Mouse (Mus musculus) thymus, postnatal 10 days (tissue): ENCODE data around the gene Aldh1l1.
A peak's percentile ranks its signal among the peaks of the same experiment; 100 is the strongest.

Experiments
- DNase-seq, 2 experiments: peaks; one replicate each; pipeline ENCODE4 v3.0.0; 2021; ENCODE audit warnings: low spot score in 2 of 2

Gene Aldh1l1

DNA sequence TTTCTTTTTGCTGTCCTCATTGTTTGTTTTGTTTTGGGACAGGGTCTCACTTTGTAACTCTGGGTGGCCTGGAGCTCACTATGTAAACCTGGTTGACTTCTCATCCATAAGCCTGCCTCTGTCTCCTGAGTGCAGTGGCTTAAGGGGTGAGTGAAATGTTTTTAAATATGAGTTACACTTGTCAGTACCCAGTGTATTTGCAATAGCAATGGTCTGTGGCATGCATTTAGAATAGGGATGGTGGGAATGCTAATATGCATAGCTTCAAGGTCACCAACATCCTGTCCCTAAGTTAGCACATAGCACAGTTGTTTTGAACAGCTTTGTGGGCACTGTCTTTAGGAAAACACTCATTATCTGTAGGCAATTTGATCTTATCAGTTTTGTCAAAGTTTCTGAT is 21.2 kb downstream of the Aldh1l1 start:
- DNase-seq: no peak

DNA sequence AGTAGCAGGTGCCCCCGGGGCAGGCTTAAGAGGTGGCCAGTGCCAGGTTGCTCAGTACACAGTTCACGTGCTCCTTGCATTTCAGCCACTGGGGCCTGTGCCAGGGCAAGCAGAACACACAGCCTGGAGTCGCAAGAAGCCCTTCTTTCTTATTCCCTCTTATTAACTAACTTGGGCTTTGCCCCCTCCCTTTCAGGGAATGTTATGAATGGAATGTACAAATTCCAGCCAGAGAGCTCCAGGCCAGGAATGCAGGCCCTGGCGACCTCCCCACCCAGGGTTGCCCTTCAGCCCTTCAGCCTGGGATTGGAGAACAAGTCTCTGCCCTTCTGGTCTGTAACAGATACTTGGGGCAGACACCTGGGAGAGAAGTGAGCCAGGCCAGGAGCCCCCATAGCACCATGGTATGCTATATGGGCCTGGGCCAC is 22.0 kb downstream of the Aldh1l1 start:
- DNase-seq: no peak

DNA sequence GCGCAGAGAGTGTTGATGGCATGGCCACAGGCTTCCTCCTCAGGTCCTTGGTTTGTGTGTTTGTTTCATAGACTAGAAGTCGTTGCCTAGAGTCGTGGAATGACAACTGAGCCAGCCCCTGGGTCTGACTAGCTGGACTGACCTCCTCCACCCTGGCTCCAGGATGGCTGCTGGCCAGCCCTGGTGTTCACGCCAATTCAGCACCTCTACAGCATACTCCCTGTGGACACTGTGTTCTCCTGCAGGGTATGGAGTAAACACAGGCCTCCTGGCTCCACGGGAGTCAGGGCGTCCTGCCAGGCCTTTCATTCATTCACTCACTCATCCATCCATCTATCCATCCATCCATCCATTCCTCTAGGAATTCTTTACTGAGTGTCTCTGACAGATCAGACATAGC is 22.9 kb downstream of the Aldh1l1 start:
- no peak for DNase-seq

DNA sequence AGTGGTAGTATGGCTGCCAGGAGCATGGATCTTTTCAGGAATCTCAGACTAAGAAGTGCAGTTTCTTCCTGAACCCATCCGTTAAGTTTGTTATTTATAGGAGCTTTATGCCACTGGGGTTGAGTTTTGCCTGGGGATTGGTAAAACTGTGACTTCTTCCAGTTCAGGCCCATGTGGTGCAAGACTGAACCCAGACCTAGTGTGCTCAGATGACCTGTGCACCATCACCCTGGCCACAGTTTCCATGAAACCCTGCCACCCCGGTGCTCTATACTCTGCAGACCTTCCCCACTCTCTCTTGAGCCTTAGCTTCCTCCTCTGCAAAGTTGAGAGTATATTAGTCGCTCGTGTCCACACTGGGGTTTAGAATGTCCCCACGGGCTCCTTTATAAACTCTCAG is 26.2 kb downstream of the Aldh1l1 start:
- no peak for DNase-seq

DNA sequence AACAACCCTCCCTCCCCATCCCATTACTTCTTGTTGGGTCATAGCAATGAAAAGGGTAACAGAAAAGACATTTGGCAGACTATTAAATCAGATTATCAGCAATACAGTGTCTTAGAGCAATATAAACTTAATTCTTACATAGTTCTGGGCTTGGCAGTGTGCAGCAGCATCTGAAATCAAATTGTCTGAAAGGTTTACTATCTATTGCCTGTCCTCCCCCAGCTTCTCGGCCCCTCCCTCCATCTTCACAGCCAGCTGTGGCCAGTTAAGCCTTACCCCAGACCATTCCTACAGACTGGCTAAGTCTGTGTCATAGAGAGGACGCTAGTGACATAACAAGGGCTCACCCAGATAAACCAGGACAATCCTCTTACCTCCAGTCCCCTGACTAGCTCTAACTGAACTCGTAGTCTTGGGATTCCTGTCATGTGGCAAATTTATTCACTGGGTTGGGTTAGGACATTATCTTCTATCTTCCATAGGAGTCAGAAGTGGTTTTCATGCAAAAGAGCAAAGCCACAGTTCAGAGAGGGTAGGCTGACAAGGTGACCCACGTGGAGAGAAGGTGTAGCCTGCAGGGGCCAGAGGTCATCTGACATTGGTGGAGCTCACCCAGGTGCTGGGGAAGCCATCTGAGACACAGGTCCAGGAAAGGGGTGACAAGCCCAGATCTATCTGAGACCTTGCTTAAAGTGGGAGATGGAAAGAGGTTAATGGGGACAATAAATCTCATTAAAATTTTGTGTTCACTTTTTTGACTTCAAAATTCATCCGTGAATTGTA is 27.0 kb downstream of the Aldh1l1 start:
- no peak for DNase-seq

DNA sequence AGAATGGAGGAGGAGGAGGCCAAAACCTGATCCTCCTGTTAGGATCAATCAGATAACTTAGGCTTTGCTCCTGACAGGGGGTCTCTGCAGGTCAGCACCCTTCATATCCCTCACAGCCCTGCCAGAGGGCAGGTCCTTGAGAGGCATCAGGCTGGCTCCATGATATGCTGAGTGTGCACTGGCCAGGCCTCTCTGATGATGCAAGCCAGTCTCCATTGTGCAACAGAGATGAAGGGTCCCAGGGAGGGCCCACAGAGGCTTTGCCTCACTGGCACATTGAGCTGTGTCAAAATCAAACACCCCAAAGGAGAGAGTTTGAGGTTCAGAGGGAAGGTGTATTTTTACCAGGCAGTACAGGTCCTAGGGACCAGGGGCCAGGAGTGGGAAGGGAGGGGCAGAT is 28.1 kb downstream of the Aldh1l1 start:
- no peak for DNase-seq

DNA sequence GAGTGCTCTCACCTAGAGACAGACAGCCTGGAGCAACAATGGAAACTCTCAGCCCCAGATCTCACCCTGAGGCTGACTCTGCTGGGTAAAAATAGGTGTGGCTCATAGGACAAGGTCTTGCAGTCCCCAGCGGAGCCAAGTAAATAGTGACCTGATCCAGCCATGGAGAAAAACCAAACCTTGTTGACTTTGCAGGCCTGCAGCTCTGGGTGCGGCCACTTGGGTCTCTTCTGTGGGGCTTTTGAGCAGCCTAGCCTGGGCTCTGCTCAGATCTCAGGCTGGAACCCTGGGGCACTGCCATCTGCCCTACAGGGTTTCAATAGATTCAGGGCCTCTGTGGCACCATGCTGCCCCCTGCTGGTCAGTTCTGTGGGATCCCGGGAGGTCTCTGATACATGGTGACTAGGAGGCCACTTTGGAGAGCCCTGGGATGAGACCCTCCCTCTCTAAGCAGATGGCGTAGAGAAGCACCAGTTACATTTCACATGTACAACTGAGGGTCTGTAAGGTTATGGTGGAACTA is 28.7 kb downstream of the Aldh1l1 start:
- DNase-seq: peak; percentile 23 to 61

DNA sequence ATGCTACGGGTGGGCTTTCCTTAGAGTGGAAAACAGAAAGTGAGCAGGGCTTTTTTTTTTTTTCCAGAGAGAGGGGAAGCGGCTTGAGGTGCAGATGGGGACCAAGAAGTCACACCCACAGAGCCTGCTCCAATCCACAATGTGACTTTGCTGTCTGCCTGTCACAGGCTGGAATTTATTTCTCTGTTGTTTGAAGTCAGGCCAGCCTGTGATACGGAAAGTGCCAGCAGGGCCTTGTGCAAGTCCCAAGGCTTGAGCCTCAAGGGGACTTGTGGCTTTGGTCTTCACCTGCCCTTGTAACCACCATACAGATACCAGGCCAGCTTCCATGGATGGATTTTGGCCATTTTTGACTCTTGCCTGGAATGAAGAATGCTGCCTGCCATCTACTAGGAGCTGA is 32.7 kb downstream of the Aldh1l1 start:
- no peak for DNase-seq

DNA sequence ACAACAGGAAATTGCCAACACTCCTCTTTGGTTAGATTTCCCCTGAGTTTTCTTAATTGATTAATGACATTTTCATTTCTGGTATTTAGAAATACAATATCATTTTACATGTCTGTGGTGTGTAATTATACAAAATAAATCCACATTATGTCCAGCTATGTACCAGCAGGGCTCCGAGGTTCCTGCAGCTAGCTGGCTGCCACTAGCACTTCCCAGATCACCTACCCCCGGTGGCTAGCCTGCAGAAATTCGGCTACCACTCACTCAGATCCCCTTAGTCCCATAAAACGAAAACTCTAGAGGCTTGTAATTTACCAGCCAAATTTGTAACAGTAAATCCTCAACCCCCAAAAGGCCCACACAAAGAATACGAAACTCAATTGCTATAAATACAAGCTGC is 33.1 kb downstream of the Aldh1l1 start:
- no peak for DNase-seq

DNA sequence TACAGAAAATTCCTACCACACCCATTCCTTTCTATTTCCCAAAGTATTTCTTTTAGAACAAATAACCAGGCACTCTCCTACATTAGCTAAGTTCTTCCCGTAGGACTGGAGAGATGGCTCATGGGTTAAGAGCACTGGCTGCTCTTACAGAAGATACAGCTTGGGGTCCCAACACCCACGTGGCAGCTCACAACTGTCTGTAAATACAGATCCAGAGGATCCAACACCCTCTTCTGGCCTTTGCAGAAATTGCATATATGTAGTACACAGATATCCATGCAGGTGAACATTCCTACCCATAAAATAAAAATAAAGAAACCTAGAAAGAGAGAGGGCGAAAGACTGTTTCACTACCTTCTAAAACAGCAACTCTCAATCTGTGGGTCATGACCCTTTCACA is 40.2 kb downstream of the Aldh1l1 start:
- DNase-seq: no peak

DNA sequence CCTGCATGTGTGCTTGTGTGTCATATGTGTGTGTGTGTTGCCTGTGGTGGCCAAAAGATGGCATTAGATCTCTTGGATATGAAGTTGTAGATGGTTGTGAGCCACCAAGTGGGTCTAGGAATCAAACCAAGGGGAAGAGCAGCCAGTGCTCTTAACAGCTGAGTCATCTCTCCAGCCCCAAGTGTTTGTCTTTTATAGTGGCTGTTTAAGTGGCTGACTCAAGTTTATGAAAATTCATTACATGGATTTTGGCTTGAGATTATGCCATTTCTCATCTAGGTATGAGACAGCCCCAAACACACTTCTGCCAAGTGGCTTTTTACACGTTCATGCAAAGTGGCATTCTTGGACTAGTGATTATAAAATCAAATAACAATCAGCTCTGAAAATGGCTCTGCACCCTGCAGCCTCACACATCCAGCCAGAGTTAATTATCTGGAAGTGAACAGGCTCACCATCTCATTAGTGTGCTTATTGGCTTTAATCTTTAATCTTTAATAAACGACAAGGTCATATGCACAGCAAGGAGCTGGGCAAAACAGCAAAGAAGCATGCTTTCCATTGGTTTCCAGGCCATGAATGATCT is 43.3 kb downstream of the Aldh1l1 start:
- no peak for DNase-seq

DNA sequence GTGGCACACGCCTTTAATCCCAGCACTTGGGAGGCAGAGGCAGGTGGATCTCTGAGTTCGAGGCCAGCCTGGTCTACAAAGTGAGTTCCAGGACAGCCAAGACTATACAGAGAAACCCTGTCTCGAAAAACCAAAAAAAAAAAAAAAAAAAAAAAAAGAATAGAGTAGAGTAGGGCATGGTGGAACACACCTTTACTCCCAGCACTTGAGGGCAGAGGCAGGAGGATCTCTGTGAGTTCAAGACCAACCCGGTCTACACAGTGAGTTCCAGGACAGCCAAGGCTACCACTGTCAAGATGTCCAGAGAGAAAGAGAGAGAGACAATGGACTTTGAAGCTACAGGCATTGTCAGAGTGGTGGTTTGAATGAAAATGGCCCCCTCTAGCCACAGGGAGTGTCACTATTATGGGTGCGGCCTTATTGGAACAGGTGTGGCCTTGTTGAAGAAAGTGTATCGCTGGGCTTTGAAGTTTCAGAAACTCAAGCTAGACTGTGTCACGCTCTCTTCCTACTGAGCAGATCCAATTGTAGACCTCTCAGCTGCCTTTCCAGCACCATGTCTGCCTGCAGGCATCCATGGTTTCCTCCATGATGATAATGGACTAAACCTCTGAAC is 46.5 kb downstream of the Aldh1l1 start:
- no peak for DNase-seq

DNA sequence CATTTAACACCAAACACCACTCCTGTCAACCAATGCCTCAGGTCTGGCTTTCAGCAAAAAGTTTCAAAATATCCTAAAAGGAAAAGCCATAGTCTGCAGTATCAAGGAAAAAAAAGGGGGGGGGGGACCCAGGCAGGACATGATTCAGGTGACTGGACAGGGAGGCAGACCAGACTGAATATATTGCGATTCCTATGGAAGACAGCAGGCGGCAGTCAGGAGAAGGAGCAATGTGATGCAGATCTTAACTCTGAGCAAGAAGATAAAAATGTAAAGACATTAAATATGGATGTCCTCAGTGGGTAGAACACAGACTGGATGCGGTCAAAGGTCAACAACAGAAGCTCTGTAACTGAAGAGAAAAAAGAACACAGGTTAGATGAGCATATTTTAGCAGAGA is 47.3 kb downstream of the Aldh1l1 start:
- DNase-seq: no peak

DNA sequence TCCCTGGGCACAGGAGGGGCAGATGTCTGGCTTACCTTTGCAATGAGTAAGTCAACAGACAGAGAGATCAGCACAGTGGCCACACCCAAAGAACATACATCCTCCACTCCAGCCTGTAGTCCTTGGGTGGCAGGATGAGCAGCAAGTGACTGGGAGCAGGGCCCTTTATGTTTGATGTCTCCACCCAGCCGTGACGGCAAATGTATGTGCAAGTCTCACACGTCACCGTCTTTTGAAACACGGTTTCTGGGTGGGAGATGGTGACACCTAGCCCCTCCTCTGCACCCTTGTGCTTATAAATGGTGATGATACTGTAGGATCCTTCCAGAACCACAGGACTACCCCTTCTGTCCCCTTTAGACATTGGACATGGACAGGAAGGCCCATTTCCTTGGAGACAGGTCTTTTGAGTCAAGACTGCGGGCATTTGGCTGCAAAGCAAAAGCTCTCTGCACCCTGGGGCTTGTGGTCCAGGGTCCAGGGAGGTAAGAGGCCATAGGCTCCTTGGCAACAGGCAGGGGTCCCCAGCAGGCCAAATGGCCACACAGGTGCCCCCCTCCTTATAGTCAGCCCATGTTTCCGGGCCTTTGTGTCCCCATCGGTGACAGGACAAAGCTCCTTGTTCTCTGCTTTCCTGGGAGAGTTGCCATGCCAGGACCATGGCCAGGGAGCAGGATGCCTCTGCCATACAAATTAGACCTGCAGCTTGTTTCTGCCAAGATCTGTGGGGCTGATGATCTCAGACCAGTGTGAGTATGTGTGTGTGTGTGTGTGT is 48.7 kb downstream of the Aldh1l1 start:
- DNase-seq: no peak

DNA sequence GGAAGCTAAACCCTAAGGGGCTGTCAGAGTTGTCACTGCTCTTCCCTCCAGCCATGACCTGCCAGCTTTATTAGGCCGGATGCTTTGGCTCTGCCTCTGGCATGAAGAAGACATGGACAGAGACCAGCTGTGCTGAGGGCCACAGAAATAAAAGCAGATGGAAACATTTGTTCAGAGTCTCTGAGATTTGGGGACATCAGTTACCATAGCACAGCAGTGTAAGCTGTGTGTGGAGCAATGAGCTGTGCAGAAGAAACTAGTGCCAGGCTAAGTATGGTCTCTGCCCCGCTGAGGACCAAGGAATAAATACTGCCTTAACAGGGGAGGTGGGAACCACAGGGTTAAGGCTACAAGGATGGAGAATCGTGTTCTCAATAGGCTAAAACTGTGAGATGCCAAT is 50.6 kb downstream of the Aldh1l1 start:
- no peak for DNase-seq

DNA sequence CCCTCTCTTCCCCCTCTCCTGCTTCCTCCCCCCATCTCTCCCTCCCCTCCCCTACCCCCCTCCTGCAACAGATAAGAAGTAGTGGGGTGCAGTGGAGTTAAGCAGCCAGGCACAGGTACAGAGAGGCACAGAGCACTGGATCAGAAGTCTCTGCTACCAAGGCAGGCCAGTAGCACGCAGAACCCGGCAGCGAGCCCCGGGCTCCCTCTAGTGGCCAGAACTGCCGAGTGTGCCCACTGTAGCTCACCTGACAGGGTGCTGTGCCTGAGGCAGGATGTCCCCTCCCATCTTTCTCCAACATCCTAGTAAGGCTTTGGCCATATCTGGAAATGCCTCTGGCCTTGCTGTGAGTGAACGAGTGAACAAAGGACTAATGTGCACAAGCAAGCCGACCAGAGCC is 51.7 kb downstream of the Aldh1l1 start:
- DNase-seq: peak; percentile 57 to 84

DNA sequence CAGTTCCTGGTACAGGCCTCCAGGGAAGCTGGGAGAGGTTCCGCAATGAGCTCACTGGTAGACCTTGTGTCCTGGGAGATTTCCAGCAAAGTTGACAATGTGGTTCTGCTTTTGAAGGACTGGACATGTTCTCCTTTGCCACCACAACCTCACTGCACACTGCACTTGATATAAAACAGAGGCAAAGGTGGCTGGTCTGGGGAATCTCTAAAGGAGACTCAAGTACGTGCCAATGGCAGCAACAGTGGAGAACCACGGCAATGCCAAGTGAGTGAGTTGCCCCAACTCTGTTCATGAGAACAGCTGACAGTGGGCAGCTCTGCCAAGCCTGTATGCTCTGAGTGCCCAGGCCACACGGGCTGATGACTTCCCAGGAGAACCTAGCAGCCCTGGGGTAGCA is 53.0 kb downstream of the Aldh1l1 start:
- no peak for DNase-seq

DNA sequence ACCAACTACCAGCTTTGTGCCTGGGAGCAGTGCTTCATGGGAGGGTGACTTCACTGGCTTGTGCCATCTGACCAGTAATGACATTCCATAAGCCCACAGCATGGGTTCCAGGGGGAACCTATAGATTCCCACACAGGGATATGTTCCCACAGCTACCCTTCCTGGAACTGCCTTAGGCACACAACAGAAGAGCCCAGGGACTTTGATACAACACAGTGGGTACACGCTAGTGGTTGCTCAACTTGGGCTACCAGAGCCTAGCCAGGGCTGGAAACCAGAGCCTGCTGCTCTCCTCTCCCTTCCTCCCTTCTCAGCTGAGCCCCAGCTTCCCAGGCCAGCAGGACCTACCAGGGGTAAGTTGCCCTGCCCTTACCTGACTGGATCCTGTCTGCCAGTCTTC is 54.3 kb downstream of the Aldh1l1 start:
- no peak for DNase-seq

DNA sequence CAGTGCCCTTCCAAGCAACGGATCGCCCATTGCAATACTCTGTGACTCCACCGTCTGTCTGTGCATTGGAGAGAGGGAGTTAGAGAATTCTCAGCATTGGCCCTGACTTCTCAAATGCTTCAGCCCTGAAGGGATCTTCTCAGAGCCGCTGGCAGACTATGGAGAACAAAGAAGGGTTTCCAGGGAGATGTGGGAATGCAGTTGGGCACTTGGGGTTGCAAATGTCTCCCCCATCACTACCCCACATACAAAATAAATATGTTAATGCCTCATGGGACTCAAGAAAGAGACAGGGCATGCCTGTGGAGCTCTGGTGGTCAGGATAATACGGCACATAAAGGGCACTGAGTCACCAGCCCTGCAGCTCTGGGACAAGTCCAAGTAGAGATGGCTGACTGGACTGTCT is 55.1 kb downstream of the Aldh1l1 start:
- DNase-seq: no peak

DNA sequence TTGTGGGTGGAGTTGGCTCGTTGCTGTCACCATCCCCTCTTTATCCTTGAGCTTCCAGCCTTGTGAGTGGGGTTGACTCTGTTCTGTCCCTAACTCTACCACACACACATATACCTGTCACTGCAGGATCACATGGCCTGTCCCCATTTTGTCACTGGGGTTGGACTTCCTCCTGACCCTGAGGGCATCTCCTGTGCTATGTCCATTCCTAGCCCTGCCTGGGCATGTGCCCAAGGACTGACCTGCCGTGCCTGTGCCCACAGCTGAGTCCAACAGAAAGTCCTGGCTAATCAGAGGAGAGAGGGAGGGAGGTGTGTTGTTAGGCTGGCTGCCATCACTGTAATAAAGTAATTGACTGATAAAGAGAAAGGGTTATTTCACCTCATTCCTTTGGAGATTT is 58.2 kb downstream of the Aldh1l1 start:
- no peak for DNase-seq

DNA sequence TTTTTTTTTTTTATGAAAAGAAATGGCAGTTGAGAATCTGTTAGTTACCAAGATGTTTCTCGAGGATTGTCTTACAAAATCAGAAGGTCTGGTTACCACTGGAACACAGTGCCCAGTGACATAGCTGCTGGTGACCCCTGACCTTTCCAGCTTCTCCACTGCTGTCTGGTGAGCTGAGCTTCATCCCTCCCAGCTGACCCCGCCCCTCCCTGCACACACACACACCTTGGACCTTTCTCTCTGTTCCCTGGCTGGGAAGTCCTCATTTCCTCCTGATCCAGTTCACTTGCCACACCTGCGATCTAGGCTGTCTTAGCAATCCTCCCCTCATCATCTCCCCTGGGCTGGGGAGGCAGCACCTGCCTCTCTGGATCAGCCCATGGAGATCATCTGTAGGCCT is 60.0 kb downstream of the Aldh1l1 start:
- DNase-seq: no peak

DNA sequence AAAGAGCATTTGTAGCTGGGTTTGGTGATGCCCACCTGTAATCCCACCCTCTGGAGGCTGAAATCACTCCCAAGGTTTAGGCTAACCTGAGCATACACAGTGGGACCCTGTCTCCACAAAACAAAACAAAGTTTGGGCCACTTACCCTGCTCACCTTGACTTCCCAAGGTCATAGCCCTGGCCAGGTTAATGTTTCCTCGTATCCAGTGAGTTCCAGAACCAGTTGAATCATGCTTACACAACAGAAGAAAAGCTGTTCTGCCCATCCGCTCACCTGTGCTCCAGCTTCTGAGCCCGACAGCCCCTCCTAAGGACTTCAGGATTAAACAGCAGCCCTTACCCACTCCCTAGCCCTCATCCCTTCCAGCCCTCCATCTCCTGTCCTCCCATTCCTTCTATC is 60.8 kb downstream of the Aldh1l1 start:
- no peak for DNase-seq
